Mouse (Mus musculus) embryo, embryonic 10.5 days (tissue): ENCODE data around the gene Lyl1.
A peak's percentile ranks its signal among the peaks of the same experiment; 100 is the strongest.

Experiments
- DNase-seq: peaks from one replicate; pipeline ENCODE4 v3.0.0-alpha.2; 2015; ENCODE audit warnings: low spot score

Lyl1 gene

DNA sequence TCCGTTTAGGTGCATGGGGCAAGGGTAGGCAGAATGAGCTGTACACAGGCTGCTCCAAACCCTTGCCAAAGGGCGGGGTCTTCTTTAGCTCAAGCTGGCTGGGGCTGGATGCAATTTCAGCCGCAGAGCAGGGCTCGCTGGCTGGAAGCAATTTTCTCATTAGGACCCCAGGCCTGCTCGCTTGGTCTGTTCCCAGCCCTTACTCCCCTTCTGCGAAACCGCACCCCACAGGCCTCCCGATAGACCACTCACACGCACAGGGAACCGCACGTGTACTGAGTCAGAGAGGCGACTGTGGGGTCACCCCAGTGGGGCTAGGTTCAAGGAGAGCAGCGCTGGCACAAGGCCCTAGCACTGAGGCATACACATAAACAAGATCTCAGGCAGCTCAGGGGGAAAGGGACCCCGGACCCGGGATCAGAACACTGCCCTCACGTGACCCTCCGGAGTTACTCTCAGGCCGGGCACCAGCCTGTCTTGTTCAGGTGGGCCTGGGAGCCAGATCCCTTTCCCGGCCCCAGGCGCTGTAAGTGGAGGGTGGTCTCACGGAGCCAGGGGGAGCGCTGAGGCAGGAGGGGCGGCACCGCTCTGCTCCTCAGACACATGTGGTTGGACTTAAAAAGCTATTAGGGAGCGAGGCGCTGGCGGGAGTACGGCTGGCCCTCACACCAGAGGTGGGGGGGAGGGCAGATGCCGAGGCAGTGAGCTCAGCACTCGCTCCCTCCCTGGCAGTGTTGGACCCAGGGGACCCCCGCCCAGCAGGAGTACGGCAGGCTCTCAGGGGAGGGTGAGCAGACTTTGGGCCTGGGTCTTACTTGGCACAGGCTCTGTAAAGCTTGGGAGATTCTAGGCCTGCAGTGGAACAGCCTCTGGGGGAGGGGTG is 41.2 kb downstream of the Lyl1 start:
- peak; percentile 83 for DNase-seq

DNA sequence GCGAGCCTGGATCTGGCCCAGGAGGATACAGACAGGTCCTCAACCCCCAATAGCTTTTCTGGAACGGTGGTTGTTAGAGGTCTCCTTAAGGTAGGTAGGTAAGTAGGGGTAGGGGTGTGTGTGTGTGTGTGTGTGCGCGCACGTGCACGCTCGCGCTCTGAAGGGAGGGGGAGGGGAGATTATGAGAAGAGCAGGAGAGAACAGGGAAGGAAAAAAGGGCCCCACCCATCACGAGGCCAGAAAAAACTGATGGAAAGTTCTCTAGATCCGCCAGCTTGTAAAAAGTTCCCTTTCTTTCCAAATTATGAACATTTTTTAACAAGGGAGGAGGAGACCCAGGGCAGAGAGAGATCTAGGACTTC is 41.8 kb downstream of the Lyl1 start:
- no peak for DNase-seq

DNA sequence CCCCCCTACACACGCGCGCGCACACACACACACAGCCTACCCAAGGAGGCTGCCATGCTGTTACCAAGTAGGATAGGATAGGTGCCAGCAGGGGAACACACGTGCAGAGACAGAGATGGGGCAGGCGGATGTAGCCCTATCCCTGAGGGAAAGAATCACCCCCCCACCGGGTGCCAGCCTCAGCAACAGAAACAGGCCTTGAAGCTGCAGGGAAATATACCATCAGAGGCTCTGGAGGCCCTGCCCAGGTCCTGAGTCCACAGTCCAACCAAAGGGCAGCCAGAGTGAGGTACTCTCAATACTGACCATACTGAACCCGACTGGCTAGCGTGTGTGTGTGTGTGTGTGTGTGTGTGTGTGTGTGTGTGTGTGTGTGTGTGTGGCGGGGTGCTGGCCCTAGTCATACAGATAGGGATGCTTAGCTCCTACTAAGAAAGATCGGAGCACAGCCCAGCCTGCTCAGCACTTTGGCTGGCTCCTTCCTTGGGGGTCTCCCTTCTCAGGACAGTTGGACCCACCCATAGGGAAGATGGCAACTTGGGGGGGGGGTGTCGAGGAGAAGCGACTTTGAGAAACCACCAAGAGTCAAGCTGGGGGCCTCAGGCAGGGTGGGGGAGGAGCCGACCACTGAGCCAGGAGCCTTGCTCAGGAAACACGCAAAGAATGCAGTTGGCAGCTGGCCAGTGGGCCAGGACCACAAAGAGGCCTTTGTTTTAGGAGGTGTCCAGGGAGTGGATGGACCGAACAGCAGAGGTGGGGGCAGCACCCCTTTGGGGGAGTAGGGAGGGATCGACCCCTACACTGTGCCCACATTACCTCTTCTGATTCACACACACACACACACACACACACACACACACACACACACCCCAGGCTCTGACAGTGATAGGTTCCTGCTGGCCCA is 42.5 kb downstream of the Lyl1 start:
- peak; percentile 74 for DNase-seq

DNA sequence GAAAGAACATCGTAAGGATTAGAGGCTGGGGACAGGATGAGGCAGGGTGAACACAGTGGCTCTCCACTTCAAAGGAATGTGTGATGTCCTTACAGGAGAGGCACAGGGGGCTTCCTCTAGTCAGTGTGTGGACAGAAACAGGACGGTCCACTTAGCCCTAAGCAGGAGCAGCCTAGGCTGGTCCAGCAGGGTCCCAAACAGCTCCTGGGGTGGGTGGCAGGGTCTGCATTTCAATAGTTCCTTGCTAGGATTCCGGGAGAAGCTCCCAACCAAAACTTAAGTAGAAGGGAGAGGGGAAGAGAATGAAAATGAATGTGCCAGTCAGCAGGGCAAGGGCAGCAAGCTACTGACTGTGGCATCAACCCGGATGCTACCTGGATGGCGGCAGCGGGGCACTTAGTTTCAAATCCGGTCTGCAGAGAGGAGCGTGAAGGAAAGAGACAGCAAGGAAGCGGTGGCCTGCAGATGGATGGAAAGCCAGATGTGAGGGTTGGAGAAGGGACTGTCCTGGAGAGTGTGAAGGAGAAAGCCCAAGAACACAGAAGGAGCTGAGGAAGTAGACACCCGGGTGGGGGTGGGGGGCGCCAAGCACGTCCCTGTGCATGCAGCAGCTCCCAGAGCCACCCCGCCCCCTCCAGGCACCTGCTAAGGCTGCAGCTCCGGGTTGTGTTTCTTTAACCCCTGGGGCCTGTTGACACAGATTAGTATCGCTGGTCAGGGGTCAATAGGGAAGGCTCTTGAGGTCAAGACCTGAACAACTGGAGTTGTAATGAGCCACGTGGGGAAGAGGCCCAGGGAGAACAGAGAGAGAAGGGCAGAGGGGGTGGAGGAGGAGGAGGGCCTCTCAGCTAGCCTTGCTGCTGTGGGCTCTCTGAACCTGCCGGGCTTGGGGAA is 44.0 kb downstream of the Lyl1 start:
- DNase-seq: peak; percentile 93

DNA sequence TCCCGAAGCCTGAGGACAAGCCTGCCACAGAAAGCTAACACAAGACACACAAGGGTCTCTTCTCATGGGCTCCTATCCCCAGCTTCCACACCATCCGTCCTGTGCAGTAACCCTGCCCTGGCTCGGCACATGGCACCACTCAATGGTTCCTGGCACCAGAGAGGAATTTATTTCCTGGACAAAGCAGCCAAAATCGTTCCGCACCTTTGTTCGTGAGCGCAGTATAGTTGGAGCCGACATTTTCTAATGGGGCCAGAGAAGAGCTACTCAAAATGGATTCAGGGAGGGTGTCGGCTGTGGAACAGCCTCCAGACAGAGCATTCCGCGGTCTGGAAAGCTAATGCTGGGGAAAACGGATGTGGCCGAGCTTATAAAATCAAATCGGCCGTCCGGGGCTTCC is 48.3 kb downstream of the Lyl1 start:
- no peak for DNase-seq

DNA sequence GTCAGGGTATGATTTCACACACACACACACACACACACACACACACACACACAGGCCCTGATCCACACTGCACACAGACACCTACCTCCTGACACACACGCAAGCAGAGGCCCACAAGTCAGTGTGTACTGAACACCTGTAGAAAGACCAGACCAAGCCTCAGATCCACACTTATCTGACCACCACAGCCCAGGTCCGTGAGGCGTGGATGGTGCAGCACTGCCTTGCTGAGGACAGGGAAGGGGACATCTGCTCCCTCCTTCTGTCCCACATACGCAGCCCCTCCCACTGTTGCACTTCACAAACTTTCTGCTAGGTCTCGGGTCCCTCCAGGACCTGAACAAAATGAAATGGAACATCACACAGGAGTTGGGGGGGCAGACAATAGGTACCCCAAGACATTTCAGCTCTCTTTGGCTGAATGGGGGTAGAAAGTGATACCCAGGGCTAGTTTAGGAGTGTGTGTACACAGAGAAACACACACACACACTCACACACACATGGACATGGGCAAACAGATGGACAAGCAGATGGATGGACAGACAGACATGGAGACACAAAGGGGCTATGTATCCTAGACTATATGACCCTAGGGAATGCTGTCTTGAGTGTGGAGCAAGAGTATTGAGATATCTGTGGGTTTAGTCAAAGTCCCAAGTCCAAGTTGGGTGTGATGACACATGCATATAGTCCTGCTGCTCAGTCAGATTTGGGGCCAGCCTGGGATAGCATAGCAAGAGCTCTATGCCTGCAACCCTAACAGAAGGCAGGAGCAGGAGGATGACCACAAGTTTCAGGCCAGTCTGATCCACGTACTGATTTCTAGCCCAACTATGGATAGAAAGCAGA is 51.7 kb downstream of the Lyl1 start:
- DNase-seq: no peak
